Mouse (Mus musculus): ENCODE measurements around the gene Sarnp. TPM values are rescaled to one million over a fixed set of nuclear protein-coding genes. Genes with fewer than 3 reads are reported as not detected.

The Sarnp gene
- polyA plus RNA-seq, 1 experiment = 8.5 TPM

DNA sequence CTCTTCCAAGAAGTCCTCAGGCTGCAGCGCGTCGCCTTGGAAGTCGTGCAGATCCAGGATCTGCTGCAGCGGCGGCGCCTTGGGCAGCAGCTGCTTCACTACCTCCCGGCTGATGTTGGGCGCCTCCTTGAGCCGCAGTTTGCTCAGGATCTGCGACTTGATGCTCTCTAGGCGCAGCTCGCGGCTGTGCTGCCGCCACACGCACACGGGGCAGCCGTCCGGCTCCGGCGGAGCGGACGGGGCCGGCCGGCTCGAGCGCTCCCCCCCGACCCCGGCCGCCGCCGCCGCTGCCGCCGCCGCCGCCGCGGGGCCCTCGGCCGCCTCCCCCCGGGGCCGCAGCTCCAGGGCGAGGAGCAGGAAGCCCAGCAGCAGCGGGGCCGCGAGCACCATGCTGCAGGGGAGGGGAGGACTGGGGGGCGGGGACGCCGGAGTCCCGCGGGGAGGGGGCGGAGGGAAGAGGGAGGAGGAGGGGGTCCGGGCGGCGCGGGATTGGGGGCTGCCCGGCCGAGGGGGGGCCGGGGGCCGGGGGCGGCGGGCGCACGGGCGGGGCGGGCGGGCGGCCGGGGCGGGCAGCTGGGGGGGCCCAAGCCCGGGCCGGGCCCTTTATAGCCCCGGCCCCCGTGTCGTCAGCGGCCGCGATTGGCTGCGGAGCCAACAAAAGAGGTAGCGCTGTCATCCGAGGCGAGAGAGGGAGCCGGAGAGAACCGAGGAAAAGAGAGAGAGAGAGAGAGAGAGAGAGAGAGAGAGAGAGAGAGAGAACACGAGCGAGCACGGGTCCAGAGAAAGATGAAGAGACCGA lies 74.4 kb downstream of the Sarnp start, which contains the start of gene Gdf11:
Gene Gdf11, minus strand, starts transcription at position 423 of the 799 bp plus-strand sequence.
- DNase-seq (ENCODE audit: low read depth) = no peak

DNA sequence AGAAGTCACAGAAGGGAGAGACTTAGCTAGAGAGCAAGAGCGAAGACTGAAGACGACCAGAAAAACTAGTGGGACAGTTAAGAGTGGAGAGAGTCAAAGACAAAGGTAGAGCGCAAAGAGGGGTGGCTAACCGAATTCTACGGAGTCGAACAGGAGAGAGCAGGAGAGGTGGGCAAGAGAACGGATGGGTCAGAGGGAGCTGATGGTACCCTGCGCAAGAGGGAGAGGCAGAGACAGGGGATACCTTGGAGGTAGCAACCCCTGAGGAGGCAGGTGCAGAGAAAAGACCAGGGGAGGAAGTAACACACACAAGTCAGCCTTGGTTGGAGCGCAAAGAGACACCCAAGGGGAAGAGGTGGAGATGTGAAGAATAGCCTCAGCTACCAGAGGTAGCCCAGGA lies 75.1 kb downstream of the Sarnp start:
- no peak for DNase-seq (ENCODE audit: low read depth)

DNA sequence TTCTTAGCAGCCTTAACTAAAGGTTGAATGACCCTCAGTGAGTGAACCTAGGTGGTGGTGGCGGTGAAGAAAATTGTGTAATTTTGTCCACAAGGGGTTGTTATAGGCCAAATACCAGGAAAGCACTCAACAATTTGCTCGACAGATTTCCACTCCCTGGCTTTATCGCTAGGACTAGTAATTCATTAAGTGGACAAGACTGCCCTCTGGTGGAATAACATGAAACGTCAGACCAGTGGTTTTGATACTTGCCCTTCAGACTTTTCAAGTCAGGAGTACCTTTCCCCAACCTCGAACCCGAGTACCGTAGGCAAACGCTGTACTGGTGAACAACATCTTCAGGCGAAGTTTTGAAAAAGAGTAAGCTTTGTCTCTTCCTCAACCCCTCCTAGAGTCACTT lies 78.3 kb downstream of the Sarnp start:
- DNase-seq (ENCODE audit: low read depth) = no peak

DNA sequence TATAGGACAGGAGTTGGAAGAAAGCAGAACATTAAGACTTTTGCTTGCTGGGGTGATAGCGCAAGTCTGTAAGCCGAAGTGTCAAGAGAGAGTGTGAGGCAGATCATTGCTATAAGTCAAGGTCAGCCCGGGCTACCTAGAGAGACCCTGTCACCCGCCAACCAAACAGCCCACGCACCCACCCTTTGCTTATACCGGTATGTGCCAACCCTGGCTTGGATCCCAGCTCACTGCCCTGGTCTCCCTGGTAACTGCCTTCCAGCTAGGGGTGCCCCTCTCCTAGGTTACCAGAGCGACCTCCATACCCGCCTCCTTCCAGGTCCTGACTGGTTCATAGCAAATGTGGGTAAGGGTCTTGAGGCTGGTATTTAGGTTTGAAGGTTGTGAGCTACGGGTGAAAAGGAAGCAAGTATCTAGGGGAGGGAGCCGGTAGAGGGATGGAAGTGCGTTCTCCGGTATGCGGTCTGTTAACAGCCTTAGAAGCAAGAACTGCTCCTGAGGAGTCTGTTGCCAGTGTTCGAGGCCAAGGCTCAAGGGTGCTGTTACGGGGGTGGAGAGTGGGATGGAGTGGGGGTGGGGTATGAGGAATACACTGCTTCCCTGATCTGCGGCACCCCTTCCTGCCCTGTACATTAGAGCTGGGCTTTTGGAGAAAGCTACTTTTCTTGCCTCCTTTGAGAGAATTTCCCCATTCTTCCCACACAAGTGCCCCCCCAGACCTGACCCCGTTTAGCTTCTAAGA lies 79.0 kb downstream of the Sarnp start:
- no peak for DNase-seq (ENCODE audit: low read depth)

DNA sequence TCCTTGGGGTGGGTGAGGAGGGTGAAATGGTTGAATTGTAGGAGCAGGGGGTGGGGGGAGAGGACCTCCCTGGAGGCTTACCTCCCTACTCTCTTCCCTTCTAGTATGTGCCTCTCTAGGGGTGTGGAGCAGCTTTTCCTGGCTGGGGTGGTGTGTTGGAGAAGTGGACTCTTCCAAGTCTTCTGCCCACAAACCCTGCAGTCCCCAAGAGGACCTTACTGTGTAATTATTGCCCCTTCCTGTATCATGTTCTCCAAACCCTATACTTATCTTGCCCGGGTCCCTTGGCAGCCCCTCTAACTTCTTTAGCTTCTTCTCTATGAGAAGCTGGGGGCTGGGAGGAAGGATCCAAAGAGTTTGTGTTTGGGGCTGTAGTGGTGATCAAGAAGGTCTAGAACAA lies 79.7 kb downstream of the Sarnp start:
- DNase-seq (ENCODE audit: low read depth) = no peak

DNA sequence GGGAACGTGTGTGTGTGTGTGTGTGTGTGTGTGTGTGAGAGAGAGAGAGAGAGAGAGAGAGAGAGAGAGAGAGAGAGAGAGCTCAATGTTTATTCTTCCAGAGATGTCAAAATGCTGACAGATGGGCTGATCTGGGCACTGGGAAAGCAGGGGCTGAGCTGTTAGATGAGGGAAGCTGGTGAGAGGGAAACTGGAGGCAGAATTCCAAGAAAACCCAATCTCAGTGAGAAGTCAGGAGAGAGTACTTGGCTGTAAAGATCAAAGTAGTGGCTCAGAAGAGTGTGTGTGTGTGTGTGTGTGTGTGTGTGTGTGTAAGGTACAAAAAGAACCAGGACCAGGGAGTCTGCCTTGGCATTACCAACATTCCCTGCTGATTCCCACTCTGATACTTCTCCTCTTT lies 80.4 kb downstream of the Sarnp start:
- DNase-seq (ENCODE audit: low read depth) = no peak

DNA sequence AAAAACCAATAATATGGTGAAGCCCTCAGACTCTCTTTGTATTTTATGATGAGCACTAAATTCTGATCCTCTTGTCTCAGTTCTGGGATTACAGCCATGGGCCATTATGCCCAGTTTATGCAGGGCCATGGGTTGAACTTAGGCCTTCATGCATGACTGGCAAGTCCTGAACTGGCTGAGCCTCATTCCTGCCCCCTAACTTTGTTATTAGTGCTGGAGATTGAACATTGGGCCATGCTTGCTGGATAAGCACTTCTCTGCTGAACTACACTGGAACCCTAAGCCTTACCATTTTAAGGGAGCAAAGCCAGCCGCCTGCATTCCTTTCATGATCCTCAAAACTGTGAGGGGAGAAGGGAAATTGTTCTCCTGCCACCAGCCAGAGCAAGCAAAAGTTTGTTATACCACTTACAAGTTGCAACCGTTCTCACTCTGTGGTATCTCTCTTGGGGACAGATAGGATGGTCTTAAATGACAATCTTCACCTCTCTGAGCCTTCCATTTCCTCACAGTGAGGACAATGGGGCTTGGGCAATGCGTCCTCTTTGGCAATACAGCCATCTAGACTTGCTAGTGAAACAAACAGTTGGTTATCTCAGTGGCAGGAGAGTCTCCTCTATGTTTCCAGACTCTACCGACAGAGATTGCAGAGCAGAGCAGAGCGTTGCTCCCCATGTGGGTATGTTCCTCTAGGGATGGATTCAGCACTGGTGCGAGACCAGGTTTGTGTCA lies 82.8 kb downstream of the Sarnp start:
- no peak for DNase-seq (ENCODE audit: low read depth)

DNA sequence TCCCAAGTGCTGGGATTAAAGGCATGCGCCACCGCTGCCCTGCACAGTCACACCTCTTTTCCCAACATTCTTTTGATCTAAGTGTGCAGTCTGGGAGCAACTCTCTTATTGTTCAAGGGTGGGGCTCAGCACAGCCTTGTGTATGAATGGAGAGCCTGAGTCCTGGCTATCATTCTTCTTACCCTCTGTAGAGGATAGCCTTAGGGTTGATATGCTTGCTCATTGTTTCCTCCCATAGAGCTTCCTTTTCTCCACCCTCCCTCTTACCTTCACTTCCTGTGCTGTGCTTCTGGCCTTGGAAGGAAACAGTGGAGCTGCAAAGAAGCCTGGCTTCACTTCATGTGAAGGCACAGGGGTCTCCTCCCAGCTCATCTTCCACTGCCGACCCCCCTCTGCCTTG lies 83.6 kb downstream of the Sarnp start, which contains the start of gene Cd63:
Gene Cd63, plus strand, starts transcription at position 292 of the 400 bp plus-strand sequence.
- DNase-seq (ENCODE audit: low read depth) = no peak

DNA sequence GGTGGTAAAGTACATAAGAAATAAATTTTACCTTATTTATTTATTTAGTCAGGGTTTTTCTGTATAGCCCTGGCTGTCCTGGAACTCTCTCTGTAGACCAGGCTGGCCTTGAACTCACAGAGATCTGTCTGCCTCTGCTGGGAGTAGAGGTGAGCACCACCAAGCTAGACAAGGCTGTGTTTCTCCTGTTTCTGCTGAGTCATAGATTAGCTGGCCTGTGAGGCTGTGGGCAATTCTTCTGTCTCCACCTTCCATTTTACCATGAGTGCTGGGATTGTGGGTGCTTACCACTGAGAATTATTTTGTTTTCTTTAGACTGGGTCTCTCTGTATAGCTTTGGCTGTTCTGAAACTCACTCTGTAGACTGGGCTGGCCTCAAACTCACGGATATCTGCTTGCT lies 84.3 kb downstream of the Sarnp start:
- no peak for DNase-seq (ENCODE audit: low read depth)

DNA sequence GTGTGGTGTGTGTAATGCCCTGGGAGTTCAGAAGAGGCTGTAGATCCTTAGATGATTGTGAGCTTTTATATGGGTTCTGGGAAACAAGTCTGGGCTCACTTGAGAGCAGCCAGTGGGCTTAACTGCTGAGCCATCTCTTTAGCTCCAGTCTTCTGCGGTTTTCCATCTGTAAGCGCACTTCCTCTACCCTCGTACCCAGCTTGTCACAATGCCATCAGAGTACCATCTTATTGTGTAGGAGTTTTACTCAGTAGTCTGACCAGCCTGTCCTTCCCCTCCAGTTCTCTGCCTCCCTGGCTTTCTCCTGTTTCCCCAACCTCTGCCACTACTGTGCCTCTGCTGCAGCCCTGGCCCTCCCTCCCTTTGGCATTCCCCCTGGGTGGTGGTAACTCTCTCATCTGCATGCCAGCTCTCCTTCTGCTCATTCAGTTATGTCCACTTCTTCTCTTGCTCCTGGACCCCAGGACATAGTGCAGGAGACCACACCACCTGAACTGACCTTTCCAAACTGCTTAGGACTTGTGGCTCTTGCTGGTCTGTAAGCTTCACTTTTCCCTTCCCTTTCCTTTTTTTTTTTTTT lies 85.4 kb downstream of the Sarnp start:
- DNase-seq (ENCODE audit: low read depth) = no peak

DNA sequence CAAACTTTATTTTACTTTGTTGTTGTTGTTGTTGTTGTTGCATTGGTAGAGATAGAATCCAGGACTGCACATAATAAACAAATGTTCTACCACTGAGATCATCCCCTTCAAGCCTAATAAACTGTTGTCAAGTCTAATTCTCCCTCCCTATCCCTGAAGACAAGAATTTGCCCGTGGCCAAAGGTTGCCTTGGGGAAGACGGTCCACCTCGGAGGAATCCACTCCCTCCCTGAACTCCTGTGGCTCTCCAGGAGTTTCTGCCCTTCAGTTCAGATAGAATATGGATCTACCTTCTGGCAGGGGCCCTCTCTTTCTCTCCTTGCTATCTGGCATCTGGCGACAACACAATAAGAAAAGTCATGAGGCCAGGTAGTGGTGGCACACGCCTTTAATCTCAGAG lies 87.7 kb downstream of the Sarnp start:
- no peak for DNase-seq (ENCODE audit: low read depth)

DNA sequence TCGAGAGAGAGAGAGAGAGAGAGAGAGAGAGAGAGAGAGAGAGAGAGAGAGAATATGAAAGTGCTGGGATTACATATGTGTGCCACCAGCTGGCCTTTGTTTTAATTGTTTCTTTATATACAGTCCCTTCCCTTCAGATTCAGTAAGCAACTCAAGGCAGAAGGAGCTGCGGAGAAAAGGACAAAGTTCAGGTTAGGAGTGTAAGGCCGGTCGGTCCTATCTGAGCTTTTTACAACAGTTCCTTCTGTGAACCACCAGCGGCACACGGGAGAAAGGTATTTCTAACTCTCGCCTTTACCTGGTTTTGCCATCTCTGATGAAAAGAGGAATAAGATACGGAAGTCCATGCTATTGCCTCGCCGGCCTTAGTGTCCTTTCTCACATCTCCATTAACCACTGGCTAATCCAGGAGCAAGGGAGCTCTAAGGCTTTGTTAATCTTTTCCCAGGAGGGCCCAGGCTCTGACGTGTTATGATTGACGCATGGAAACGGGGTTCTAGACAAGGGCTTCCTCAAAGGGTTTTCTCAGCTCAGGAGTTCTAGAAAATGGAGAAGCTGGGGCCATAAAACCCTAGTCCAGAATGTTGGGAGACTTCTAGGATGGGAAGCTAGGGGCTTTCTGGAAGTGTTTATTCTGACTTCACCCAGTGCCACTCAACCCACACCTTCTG lies 91.8 kb downstream of the Sarnp start:
- DNase-seq (ENCODE audit: low read depth) = no peak

DNA sequence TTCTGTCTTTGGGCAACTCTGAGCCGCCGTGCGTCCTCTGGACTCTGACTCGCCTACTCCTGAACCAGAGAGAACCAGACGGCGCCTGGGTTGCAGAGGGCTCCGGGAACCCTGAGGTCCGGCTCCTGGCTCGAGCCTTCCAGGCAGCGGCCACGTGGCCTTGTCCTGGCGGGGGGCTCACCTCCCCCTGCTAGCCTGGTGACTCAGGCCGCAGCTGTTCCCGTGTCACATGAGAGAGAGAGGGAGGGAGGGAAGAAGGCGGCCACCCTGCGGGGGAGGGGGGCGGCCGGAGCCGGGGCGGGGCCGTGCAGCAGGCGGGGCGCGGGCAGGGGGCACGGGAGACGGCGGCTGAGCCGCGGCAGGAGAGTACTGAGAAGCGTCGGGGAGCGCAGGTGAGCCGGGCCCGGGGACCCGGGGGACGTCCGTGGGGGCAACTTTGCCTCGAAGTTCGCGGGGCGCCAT lies 92.5 kb downstream of the Sarnp start:
- no peak for DNase-seq (ENCODE audit: low read depth)

DNA sequence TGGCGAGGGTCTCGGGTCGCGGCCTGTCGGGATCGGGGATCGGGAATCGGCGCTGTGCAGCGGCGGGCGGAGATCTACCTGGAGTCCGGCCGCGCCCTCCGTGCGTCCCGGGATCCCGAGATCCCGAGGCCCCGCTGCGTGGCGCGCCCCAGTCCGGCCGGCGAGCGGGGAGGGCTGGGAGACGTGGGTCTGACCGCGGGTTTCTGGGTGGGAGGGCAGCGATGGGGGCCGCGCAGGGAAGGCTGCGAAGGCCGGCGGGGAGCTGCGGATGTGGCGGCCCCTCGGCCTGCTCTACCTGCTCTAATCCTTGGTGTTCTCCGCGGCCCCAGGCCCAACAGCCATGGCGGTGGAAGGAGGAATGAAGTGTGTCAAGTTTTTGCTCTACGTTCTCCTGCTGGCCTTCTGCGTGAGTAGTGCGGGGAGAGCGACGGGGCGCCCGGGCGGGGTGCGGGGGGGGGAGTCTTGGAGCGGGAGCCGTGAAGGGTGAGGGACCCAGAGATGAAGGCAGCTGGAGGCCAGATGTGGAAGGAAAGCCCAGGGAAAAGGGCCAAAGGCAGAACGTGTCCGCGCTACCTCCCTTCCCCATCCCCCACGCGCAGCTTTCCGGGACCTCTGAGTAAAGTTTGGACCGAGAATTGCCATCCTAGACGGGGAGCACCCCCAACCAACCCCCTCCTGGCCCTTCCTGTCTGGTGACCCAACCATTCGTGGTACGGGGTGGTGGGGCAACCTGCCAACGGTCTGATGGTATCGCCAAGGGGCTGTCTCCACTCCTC lies 93.1 kb downstream of the Sarnp start:
- DNase-seq (ENCODE audit: low read depth) = no peak

DNA sequence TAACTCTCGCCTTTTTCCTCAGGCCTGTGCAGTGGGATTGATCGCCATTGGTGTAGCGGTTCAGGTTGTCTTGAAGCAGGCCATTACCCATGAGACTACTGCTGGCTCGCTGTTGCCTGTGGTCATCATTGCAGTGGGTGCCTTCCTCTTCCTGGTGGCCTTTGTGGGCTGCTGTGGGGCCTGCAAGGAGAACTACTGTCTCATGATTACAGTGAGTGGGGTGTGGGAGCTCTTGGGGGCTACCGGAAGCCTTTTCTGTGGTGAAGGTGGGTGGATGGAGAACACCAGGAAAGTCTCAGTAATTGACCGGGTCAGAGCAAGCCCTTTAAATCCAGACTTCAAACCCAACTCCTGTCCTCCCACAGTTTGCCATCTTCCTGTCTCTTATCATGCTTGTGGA lies 94.3 kb downstream of the Sarnp start:
- DNase-seq (ENCODE audit: low read depth) = no peak

DNA sequence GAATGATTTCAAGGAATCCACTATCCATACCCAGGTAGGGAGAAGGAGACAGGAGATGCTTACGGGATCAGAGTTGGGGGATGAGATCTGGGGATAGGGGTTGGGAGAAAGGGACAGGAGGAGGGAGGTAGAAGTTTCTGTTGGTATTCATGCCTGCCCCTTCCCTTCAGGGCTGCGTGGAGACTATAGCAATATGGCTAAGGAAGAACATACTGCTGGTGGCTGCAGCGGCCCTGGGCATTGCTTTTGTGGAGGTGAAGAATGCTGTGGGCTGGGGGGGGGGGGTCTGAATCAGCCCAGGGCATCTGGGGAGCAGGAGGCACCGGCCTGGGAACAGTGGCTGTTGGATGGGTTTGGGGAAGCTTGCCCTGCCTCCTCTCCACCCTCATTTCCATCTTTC lies 95.1 kb downstream of the Sarnp start:
- DNase-seq (ENCODE audit: low read depth) = no peak

DNA sequence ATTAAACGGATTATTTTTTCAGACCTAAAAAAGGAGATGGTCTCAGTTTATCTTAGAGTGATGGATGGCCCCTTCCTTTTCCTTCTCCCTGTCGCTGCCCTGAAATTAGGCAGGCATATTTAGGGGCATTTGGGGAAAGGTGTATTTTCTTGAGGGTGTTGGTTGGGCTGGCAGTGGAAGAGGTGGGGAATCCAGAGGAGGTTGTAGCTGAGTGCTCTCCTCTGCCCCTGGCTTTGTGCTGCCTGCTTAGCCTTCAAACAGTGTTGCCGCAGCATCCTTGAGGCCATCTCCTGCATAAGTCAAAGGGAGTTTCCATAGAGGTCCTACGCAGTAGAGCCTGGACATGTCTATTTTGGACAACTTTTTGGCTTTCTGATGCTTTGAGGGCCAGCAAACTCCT lies 95.7 kb downstream of the Sarnp start:
- no peak for DNase-seq (ENCODE audit: low read depth)

DNA sequence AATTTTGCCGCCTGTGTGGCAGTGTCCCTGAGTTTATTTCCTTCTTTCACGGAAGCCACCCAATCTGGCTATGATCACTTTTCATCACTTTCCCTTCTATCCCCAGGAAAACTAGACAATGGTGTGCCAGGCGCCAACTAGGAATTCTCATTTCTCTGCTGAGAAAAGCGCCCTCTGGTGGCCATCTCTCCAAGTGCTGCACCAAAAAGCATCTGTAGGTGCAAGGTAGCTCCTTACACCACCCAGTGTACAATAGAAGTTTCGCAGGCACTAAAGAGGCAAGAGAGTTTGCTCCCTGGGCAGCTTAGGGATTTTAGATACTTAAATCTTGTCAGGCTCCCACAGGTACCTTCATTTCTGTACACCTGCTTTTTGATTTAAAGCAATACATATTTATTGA lies 96.1 kb downstream of the Sarnp start:
- DNase-seq (ENCODE audit: low read depth) = no peak

DNA sequence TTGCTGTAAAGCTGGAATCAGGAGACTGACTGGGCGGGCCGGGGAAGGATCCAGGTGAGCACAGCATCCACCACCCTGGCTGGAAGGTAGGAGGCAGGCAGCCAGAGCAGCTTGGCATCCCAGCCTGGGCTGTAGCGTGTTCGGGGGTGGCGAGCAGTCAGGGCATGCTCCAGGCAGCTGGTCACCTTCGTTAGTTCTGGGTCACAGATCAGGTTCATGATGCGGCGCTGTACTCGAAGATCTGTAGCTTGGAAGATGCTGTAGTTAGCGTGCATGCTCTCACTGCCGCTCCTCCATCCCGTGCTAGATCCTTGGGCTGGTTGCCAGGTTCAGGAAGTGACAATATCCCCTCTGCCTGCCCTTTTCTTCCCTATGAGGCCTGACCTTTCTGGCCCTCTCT lies 96.6 kb downstream of the Sarnp start:
- no peak for DNase-seq (ENCODE audit: low read depth)

DNA sequence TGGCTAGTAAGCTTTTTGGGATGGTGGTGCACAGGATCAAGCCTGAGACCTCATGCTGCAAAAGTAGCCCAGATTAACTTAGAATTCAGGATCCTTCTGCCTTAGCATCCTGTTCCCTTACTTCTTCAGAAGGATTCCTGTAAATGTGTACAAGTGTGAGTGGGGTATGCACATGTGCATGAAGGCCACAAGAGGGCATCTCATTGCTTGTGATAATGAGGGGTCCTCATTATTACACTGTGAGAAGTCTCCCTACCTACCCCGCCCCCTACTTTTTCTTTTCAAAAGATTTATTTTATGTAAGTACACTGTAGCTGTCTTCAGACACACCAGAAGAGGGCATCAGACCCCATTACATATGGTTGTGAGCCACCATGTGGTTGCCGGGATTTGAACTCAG lies 98.4 kb downstream of the Sarnp start:
- DNase-seq (ENCODE audit: low read depth) = no peak

DNA sequence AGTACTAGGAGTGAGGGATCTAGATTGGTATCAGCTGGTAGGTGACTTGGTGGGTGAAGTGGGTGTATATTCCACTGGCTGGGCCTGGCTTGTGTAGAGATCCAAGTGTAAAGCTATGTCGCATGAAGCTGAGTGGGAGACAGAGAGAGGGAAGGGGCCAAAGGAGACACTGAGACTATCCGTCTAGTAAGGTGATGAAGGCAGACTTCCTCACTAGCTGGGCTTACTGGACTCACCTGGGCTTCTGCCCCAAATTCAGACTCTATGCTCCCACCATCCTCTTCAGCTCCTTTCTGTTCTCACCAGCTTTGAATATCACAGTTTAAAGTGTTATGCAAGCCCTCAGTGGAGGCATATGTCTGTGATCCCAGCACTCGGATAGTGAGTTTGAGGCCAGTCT lies 99.5 kb downstream of the Sarnp start:
- DNase-seq (ENCODE audit: low read depth) = no peak

Measured in gonadal fat pad, adult 2 months (tissue).